Mouse (Mus musculus): ENCODE results near the gene Gcsam.

GRCm38 (mm10) chr16:45572307-45572706 lies 37.9 kb upstream of the Gcsam start:
- TF ChIP-seq MYC (IDR thresholded peaks at IDR 0.05; ENCODE audit: low read depth, low read length) (no peak), CTCF (conservative IDR thresholded peaks at IDR 0.05 in 1 of 2, IDR thresholded peaks at IDR 0.05 in 1 of 2; ENCODE audit: low read depth in 2 of 2, low read length in 2 of 2) (no peak), ETS1 (conservative IDR thresholded peaks at IDR 0.05; ENCODE audit: low read depth, low read length) (no peak), POLR2A (IDR thresholded peaks at IDR 0.05; ENCODE audit: low read depth, low read length) (no peak), IRF4 (IDR thresholded peaks at IDR 0.05; ENCODE audit: low read depth, low read length) (no peak), CHD2 (IDR thresholded peaks at IDR 0.05; ENCODE audit: low read length) (no peak), ZMIZ1 (IDR thresholded peaks at IDR 0.05; ENCODE audit: low read depth, low read length) (no peak)
